Mouse (Mus musculus) cortical plate, adult 2 months (tissue): ENCODE data around the gene Nrl.

Experiments used
- CTCF ChIP-seq: fragments of 200-500 bp; IDR thresholded peaks from 2 replicates; pipeline ENCODE4 v1.5.1; 2011; ENCODE audit warnings: mild to moderate bottlenecking, control low read depth, low read length; ENCODE audit not compliant: insufficient read depth; ENCODE audit errors: extremely low read depth
- POLR2A ChIP-seq: fragments of 200-500 bp; IDR thresholded peaks from 2 replicates; pipeline ENCODE4 v1.6.1; 2011; ENCODE audit warnings: mild to moderate bottlenecking, low read length, control low read depth; ENCODE audit not compliant: insufficient read depth; ENCODE audit errors: extremely low read depth

DNA sequence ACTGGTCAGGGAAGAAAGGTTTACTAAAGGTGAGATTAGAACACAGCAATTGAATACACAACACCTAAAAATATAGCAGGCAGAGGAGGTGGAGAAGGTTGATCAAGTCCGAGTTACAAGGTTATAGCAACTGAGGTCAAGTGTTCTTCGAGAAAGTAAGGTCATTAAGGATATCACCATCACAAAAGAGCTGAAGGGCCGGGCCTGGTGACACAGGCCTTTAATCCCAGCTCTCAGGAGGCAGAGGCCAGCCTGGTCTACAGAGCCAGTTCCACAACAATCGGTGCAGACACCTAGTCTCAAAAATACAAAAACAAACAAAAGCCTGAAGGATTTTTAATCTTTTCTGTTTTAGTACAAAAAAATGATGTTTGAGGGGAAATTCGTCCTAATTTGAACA lies 26.6 kb upstream of the Nrl start:
- no peak for TF ChIP-seq POLR2A
- TF ChIP-seq CTCF, result no peak
